Mouse (Mus musculus) left cerebral cortex, adult 11 months (tissue): ENCODE data around the gene Cbx7.

Experiments used
- DNase-seq: peaks from one replicate; pipeline ENCODE4 v3.0.0; 2022; ENCODE audit warnings: low spot score

The Cbx7 gene

GRCm38 (mm10) chr15:79892995-79893823 lies 77.7 kb downstream of the Cbx7 start:
- no peak for DNase-seq

GRCm38 (mm10) chr15:79892213-79892541 lies 78.7 kb downstream of the Cbx7 start:
- DNase-seq = no peak

DNA sequence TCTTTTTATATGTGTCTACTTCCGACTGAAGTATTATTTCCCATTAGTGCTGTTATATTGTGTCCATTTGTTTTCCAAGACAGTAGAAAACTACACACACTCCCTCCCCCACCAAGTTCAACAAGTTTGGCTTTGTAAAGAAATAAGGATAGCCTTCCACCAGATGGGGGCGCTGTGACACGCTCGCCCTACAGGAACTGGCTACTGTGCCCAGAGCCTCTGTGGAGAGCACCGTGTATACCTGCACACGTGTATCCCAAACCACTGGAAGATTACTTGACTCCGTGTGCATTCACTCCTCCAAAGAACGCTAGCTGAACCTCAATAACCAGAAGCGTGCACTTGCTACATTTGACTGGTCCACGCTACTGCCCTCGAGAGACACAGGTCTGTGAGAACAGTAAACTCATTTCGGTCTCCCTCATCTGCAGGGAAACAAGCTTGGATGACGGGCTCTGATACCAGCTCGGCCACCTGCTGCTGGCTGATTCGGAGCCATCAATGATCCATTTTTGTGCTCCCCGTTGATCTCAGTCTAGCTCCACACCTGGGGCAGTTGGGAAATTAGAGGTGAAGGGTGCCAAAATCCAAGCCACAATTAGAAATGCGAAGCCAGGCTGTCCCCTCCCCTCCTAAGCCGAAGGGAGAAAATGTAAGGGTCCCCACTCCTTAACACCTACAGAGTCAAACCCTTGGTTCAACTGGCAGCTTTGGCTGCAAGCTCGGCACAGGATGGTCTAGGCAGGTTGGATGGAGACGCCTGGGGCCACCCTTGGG lies 79.3 kb downstream of the Cbx7 start, which contains the start of gene Apobec3:
Apobec3 (plus strand) TSS at position 224 of the 777 bp plus-strand sequence.
- DNase-seq = no peak

DNA sequence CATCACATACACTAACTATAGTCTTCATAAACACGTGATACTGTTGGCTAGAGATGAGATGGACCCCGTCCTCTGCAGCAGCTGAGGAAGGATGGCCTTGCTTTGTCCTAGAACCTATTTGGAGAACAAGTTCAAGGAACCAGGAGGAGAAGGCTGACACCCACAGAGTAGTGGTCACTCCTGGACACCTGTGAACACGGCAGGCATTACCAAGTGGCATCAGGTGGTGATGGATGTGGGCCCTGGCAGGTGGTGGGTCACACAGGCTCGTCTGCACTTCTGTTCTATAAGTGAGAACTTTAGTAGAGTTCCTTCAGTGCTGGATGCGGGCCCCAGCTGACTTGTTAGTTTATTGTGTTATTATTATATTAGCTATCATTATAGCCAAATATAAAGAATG lies 86.1 kb downstream of the Cbx7 start:
- no peak for DNase-seq

- DNase-seq = peak; percentile 93
Measured at GRCm38 (mm10) chr15:79883352-79883822, 87.5 kb downstream of the Cbx7 start.

DNA sequence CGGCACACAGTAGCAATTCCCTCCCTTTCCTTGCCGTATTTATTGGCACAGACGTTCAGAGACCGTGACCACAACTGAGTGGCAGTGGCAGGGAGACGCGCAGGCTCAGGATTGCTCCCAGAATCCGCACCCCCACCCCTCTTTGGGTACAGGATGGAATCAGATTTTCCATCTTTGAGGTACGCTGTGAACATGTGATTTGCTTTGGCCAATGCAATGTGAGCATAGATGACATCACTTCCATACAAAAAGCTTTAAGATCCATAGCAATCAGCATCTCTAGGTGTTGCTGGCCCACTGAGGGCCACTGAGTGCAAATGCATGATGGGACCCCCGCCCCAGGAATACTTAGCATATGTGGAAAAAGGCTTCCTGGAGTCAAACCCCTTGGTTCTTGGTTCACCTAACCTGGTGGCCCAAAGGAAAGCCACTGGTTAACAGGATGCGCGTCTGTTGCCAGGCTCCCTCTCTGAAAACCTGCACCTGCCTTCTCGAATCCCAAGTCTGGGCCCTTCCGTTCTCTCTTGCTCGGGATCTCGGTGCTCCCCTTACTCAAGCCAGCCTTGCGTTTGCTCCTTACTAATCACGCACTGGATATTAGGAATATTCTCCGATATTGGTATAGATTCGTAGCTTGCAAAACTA lies 88.2 kb downstream of the Cbx7 start:
- peak; percentile 63 for DNase-seq

DNA sequence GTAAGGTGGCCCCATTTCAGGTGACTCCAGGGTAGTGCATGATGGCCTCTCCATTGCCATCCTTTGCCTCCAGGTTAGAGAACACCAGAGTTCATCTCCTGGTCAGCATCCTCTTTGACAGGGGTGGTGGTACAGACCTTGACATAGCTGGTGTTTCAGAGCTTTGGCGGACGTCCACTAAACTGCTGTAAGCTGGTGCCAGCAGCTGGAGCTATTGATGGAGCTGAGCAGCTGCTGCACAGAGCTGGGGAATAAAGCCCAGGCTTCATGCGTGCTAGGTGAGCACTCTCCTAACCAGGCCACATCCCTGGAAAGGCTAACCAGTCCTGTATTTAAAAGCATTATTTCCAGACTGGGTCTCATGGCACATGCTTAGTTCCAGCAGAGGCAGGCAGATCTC lies 90.4 kb downstream of the Cbx7 start:
- no peak for DNase-seq

DNA sequence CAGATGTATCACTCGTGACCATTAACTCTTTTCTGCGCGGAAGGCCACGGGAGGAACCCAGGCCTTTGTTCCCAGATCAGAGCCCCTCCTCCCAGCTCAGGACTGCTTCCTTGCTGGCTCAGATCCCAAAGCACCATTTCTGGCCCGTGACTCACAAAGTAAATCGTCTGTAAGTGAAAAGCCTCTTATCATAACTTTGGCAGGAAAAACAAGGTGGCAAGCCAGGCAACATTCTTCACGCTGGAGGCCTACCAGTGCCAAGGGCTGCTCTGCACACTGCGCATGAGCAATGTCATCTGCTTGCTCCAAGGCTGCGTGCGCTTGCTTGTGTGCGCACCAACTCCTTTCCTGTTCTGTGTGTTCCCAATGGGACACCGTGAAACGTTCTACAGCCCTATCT lies 91.6 kb downstream of the Cbx7 start:
- DNase-seq = peak; percentile 37

DNA sequence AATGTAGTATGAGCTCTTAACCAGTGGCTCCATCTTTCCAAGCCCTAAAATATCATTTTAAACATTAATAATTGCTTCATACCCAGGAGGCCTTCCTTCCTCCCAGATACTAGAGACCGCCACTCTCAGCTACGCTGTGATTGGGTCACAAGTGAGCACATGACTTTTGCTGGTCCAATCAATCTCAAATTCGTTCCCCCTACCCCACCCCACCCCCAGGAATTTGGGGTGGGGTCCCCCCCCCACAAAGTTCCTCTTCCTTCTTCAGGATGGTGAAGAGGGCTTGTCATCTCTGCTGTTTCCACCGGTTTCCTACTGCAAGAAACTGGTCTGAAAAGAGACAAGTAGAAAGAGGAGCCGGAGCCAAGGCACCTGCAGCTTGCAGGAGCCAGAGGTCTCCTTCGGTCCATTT lies 92.2 kb downstream of the Cbx7 start:
- DNase-seq = no peak

DNA sequence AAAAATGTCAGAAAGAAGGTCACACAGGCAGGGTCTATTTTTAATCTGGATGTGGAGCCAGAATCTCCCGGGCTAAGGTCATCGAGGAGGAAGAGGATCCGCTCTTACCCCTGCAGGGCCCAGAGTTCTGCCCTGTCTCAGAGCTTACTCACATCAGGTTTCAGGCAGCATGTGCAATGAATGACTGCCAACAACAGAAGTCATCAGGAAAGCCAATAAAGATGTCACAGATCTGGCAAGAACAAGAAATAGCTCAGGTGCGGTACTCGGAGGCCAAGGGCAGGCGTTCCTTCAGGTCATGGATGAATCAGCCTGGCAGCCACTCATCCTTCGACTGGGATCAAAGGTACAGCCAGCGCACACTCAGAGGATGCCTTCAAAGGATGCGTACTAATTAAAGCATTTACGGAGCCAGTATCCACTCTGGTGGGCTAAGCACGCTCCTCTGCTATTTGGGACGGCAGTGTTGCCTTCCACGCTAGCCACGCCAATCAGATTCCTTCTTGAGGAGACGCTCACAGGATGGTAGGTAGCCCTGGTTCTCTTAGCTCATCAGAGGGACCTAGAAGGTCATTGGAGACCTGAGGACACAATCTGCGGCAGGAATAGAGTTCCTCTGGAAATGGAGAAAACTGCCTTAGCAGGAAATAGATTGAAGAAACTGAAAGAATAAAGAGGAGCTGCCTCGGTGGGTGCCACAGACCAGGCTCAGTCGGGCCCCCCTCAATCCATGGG lies 95.5 kb downstream of the Cbx7 start:
- no peak for DNase-seq

DNA sequence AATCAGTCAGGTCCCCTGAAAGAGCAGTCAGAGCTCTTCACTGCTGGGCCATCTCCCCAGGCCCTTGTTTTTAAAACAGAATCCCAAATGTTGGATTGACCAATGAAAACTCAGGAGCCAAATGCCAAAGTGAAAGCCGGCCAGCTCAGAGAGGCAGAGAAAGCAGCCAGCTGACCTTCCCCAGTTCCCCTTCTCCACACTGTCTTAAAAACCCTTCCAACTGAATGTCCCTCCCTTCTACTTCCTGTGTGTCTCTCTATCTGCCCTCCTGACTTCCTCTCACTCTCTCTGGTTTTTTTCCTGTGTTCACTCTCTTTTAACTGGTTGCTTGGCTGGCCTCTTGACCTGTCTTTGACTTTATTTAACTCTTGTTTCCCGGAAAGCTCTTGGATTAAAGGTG lies 96.9 kb downstream of the Cbx7 start:
- DNase-seq = no peak

- no peak for DNase-seq
Measured at GRCm38 (mm10) chr15:79873545-79873944, 97.4 kb downstream of the Cbx7 start.

GRCm38 (mm10) chr15:79867260-79868002 lies 103.5 kb downstream of the Cbx7 start:
- DNase-seq = no peak
